Mouse (Mus musculus) neural tube, embryonic 12.5 days (tissue): Measurements from ENCODE around the gene Olfr948. TPM values are rescaled to one million over a fixed set of nuclear protein-coding genes. Genes with fewer than 3 reads are reported as not detected.

Source experiments
- ATAC-seq: fragments of 200-750 bp; cut with Nextera tagmentation; 2 replicates; pipeline ENCODE4 v1.8.0; 2017; ENCODE audit warnings: low read depth, mild to moderate bottlenecking, moderate TSS enrichment, moderate library complexity; ENCODE audit not compliant: low FRiP score
- H3K27ac ChIP-seq: fragments of 300-500 bp; sonication (generic); 2 replicates; pipeline ENCODE4 v1.5.1; 2016
- H3K27me3 ChIP-seq: fragments of 300-500 bp; sonication (generic); replicated peaks from 2 replicates; pipeline ENCODE4 v1.6.1; 2016; ENCODE audit warnings: mild to moderate bottlenecking
- H3K36me3 ChIP-seq: fragments of 300-500 bp; sonication (generic); 2 replicates; pipeline ENCODE4 v1.6.1; 2016; ENCODE audit warnings: mild to moderate bottlenecking
- H3K4me1 ChIP-seq: fragments of 300-500 bp; sonication (generic); 2 replicates; pipeline ENCODE4 v1.6.1; 2016
- H3K4me2 ChIP-seq: fragments of 300-500 bp; sonication (generic); replicated peaks from 2 replicates; pipeline ENCODE4 v1.6.1; 2016; ENCODE audit warnings: mild to moderate bottlenecking
- H3K4me3 ChIP-seq: fragments of 300-500 bp; sonication (generic); 2 replicates; pipeline ENCODE4 v1.5.1; 2016
- H3K9ac ChIP-seq: fragments of 300-500 bp; sonication (generic); 2 replicates; pipeline ENCODE4 v1.6.1; 2016; ENCODE audit warnings: mild to moderate bottlenecking
- H3K9me3 ChIP-seq: fragments of 300-500 bp; sonication (generic); 2 replicates; pipeline ENCODE4 v1.6.1; 2016; ENCODE audit warnings: mild to moderate bottlenecking
- WGBS: fragments of 180-500 bp; shearing (Covaris S2); methylation state at CpG from one replicate; pipeline ENCODE4 v1.1.7; 2016; 5-methylcytosine and 5-hydroxymethylcytosine counted together
- polyA plus RNA-seq: library from polyadenylated mRNA; unstranded; fragments of >200 nt; fragmentation: Nextera tagmentation; extraction: Ambion mirVana; gene quantifications from 2 replicates; pipeline ENCODE4 v1.2.1, GENCODE M21; 2016

The Olfr948 gene
- polyA plus RNA-seq, result not detected in 2 replicates

GRCm38 (mm10) chr9:39325945-39326344 is at the start of gene Olfr948:
Gene Olfr948 (minus strand): TSS chr9:39326045.
- H3K9ac ChIP-seq, result no peak within 1 kb of the TSS
- H3K4me2 ChIP-seq, result no peak within 1 kb of the TSS
- H3K27me3 ChIP-seq, result no peaks in the 10 kb centered on the region
- H3K36me3 ChIP-seq, result no peaks in the 10 kb centered on the region
- H3K9me3 ChIP-seq, result no peaks in the 10 kb centered on the region
- no peak within 1 kb of the TSS for H3K4me3 ChIP-seq
- H3K4me1 ChIP-seq, result no peaks in the 10 kb centered on the region
- no peak within 1 kb of the TSS for H3K27ac ChIP-seq
- ATAC-seq, result no peak

- no peak overlapping the region for H3K9ac ChIP-seq
- H3K9me3 ChIP-seq, result no peaks in the 10 kb centered on the region
- H3K27ac ChIP-seq, result no peak overlapping the region
- no peaks in the 10 kb centered on the region for H3K27me3 ChIP-seq
- H3K4me2 ChIP-seq, result no peak overlapping the region
- H3K36me3 ChIP-seq, result no peaks in the 10 kb centered on the region
- no peak overlapping the region for H3K4me3 ChIP-seq
- 87% methylated on average over 2 of the region's 2 CpGs for WGBS
- ATAC-seq, result no peak
- H3K4me1 ChIP-seq, result no peaks in the 10 kb centered on the region
Measured at GRCm38 (mm10) chr9:39287136-39287535, 38.7 kb downstream of the Olfr948 start.

GRCm38 (mm10) chr9:39276718-39277117 is 49.1 kb downstream of the Olfr948 start, which contains the start of gene Olfr945:
Gene Olfr945 (minus strand): TSS chr9:39276818.
- H3K27ac ChIP-seq, result no peak within 1 kb of the TSS
- no peaks in the 10 kb centered on the region for H3K9me3 ChIP-seq
- H3K36me3 ChIP-seq, result no peaks in the 10 kb centered on the region
- H3K9ac ChIP-seq, result no peak within 1 kb of the TSS
- H3K4me2 ChIP-seq, result no peak within 1 kb of the TSS
- 86% methylated on average over 3 of the region's 3 CpGs for WGBS
- H3K4me3 ChIP-seq, result no peak within 1 kb of the TSS
- H3K4me1 ChIP-seq, result no peaks in the 10 kb centered on the region
- no peak for ATAC-seq
- H3K27me3 ChIP-seq, result no peaks in the 10 kb centered on the region

Other genes starting within 250 kb of the Olfr948 start
- gene Olfr938, start 247.2 kb downstream of the Olfr948 start, polyA plus RNA-seq, result not detected in 2 replicates
- gene Olfr27, start 197.9 kb downstream of the Olfr948 start, polyA plus RNA-seq, result not detected in 2 replicates
- not detected in 2 replicates for gene Olfr943, start 159.7 kb downstream of the Olfr948 start, polyA plus RNA-seq
- not detected in 2 replicates for gene Olfr944, start 124.1 kb downstream of the Olfr948 start, polyA plus RNA-seq
- not detected in 2 replicates for gene Olfr1537, start 76.1 kb downstream of the Olfr948 start, polyA plus RNA-seq
- gene Olfr945, start 49.2 kb downstream of the Olfr948 start, polyA plus RNA-seq, result not detected in 2 replicates
- gene Olfr951, start 61.4 kb upstream of the Olfr948 start, polyA plus RNA-seq, result not detected in 2 replicates
- gene Olfr952, start 101.1 kb upstream of the Olfr948 start, polyA plus RNA-seq, result not detected in 2 replicates
- not detected in 2 replicates for gene Olfr954, start 130.7 kb upstream of the Olfr948 start, polyA plus RNA-seq
- gene Olfr955, start 145.9 kb upstream of the Olfr948 start, polyA plus RNA-seq, result not detected in 2 replicates
- gene Olfr44, start 167.9 kb upstream of the Olfr948 start, polyA plus RNA-seq, result not detected in 2 replicates
- not detected in 2 replicates for gene Olfr957, start 189.8 kb upstream of the Olfr948 start, polyA plus RNA-seq
- gene Olfr958, start 228.0 kb upstream of the Olfr948 start, polyA plus RNA-seq, result not detected in 2 replicates
- not detected in 2 replicates for gene Olfr959, start 249.5 kb upstream of the Olfr948 start, polyA plus RNA-seq